Mouse (Mus musculus): ENCODE data around the gene Lamp3. TPM values are rescaled to one million over a fixed set of nuclear protein-coding genes. Genes with fewer than 3 reads are reported as not detected.

Gene Lamp3
- polyA plus RNA-seq, 1 experiment from 2014 or later = not detected

Other genes with a start within 250 kb of the Lamp3 start
- gene Olfr166, start 222.7 kb downstream of the Lamp3 start, polyA plus RNA-seq (2015; fragmentation: Nextera tagmentation; extraction: Ambion mirVana) = not detected in 2 replicates
- not detected in 2 replicates for gene Olfr167, start 184.1 kb downstream of the Lamp3 start, polyA plus RNA-seq (2015; fragmentation: Nextera tagmentation; extraction: Ambion mirVana)
- not detected in 2 replicates for gene Olfr168, start 170.8 kb downstream of the Lamp3 start, polyA plus RNA-seq (2015; fragmentation: Nextera tagmentation; extraction: Ambion mirVana)
- not detected in 2 replicates for gene Olfr169, start 134.6 kb downstream of the Lamp3 start, polyA plus RNA-seq (2015; fragmentation: Nextera tagmentation; extraction: Ambion mirVana)
- gene Olfr170, start 94.5 kb downstream of the Lamp3 start, polyA plus RNA-seq (2015; fragmentation: Nextera tagmentation; extraction: Ambion mirVana) = not detected in 2 replicates
- not detected in 2 replicates for gene Olfr171, start 76.5 kb downstream of the Lamp3 start, polyA plus RNA-seq (2015; fragmentation: Nextera tagmentation; extraction: Ambion mirVana)
- 25.2 and 32.8 TPM in 2 replicates for gene B3gnt5, start 53.8 kb upstream of the Lamp3 start, polyA plus RNA-seq (2015; fragmentation: Nextera tagmentation; extraction: Ambion mirVana)

Measured in neural tube, embryonic 15.5 days (tissue).